Mouse (Mus musculus) small intestine, adult 2 months (tissue): Measurements from ENCODE around the gene Ampd2.

ENCODE experiments used
- CTCF ChIP-seq: fragments of 200-500 bp; IDR thresholded peaks from 2 replicates; pipeline ENCODE4 v1.5.1; 2012; ENCODE audit warnings: low read depth, mild to moderate bottlenecking, control low read depth, inconsistent platforms, low read length, moderate library complexity, mixed read lengths; ENCODE audit not compliant: insufficient replicate concordance, insufficient read length; ENCODE audit errors: extremely low read depth
- POLR2A ChIP-seq: fragments of 200-500 bp; IDR thresholded peaks from 2 replicates; pipeline ENCODE4 v1.6.1; 2012; ENCODE audit warnings: low read depth, mild to moderate bottlenecking, control low read depth, inconsistent platforms, low read length, moderate library complexity

DNA sequence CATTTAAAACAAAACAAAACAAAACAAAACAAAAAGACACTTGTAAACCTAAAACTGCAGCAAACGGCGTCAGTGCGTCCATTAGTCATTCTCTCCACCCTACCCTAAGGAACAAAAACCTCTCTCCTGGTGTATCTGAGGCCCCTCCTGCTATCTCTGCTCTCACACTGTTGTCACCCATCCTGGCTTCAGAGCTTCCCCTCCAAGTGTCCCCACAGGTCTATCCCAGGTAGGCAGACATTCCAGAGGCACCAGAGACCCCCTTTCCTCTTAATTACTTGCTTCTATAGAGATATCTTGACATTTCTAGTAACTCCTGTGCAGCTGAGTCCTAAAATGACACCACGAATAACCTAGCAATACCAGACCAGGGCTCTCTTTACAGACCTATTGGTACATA is 42.9 kb upstream of the Ampd2 start:
- TF ChIP-seq POLR2A, result no peak
- no peak for TF ChIP-seq CTCF
